Mouse (Mus musculus): Measurements from ENCODE around the gene Nek1.

- TF ChIP-seq EP300 (IDR thresholded peaks at IDR 0.05; ENCODE audit: low read depth in 1 of 2, low read length in 2 of 2) (no peak), CTCF (IDR thresholded peaks at IDR 0.05 in 2 of 3, conservative IDR thresholded peaks at IDR 0.05 in 1 of 3; ENCODE audit: control insufficient read depth in 1 of 3, insufficient read depth in 1 of 3, low read depth in 2 of 3, low read length in 3 of 3, poor library complexity in 1 of 3, severe bottlenecking in 1 of 3) (no peak), JUND (IDR thresholded peaks at IDR 0.05; ENCODE audit: low read depth, low read length) (no peak), POLR2A (IDR thresholded peaks at IDR 0.05; ENCODE audit: control insufficient read depth in 1 of 2, insufficient read depth in 1 of 2, low read depth in 1 of 2, low read length in 2 of 2, poor library complexity in 1 of 2) (no peak), USF1 (IDR thresholded peaks at IDR 0.05; ENCODE audit: low read depth, low read length) (no peak), TBP (IDR thresholded peaks at IDR 0.05; ENCODE audit: low read depth, low read length) (no peak)
Measured at GRCm38 (mm10) chr8:61142845-61143244, 149.8 kb downstream of the Nek1 start.

Measured in MEL (cell line).